Mouse (Mus musculus) midbrain, embryonic 12.5 days (tissue): Measurements from ENCODE around the gene Hdac8. TPM values are rescaled to one million over a fixed set of nuclear protein-coding genes. Genes with fewer than 3 reads are reported as not detected.
A peak's percentile ranks its signal among the peaks of the same experiment; 100 is the strongest.

Experiments used
- ATAC-seq: fragments of 200-750 bp; cut with Nextera tagmentation; 2 replicates; pipeline ENCODE4 v1.8.0; 2017; ENCODE audit warnings: low read depth, moderate TSS enrichment, moderate library complexity; ENCODE audit not compliant: low FRiP score
- H3K27ac ChIP-seq: fragments of 300-500 bp; sonication (generic); replicated peaks from 2 replicates; pipeline ENCODE4 v1.5.1; 2016; ENCODE audit warnings: mild to moderate bottlenecking
- H3K27me3 ChIP-seq: fragments of 300-500 bp; sonication (generic); 2 replicates; pipeline ENCODE4 v1.6.1; 2016; ENCODE audit warnings: mild to moderate bottlenecking
- H3K36me3 ChIP-seq: fragments of 300-500 bp; sonication (generic); 2 replicates; pipeline ENCODE4 v1.6.1; 2016
- H3K4me1 ChIP-seq: fragments of 300-500 bp; sonication (generic); 2 replicates; pipeline ENCODE4 v1.6.1; 2016
- H3K4me2 ChIP-seq: fragments of 300-500 bp; sonication (generic); replicated peaks from 2 replicates; pipeline ENCODE4 v1.6.1; 2016; ENCODE audit warnings: mild to moderate bottlenecking, moderate library complexity
- H3K4me3 ChIP-seq: fragments of 300-500 bp; sonication (generic); 2 replicates; pipeline ENCODE4 v1.5.1; 2016; ENCODE audit warnings: mild to moderate bottlenecking
- H3K9ac ChIP-seq: fragments of 300-500 bp; sonication (generic); replicated peaks from 2 replicates; pipeline ENCODE4 v1.6.1; 2016; ENCODE audit warnings: mild to moderate bottlenecking, moderate library complexity
- H3K9me3 ChIP-seq: fragments of 300-500 bp; sonication (generic); 2 replicates; pipeline ENCODE4 v1.6.1; 2016; ENCODE audit warnings: mild to moderate bottlenecking
- WGBS: fragments of 180-500 bp; shearing (Covaris S2); methylation state at CpG from one replicate; pipeline ENCODE4 v1.1.7; 2016; 5-methylcytosine and 5-hydroxymethylcytosine counted together
- polyA plus RNA-seq: library from polyadenylated mRNA; unstranded; fragments of >200 nt; fragmentation: Nextera tagmentation; extraction: Ambion mirVana; gene quantifications from 2 replicates; pipeline ENCODE4 v1.2.1, GENCODE M21; 2016

Gene Hdac8
- polyA plus RNA-seq, 1 experiment from 2014 or later, result 8.3 TPM

DNA sequence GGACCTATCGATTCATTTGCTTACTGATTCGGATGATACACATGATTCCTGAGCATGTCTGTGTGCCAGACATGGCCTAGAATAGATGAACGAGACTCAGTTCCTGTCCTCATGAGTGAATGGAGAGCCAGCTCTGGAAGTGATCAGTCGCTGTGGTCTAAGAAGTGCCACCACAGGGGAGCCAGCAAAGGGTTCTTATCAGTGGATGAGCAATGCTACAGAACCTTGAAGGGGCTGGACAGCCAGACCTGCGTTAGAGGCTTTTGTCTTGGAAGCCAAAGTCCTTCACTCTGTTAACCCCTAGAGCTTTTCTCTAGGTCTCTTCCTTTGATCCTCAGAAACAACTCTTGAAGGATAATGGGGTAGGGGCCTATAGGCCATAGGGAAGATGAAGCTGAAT lies 186.4 kb downstream of the Hdac8 start:
- 82% methylated on average over 5 of the region's 5 CpGs for WGBS
- peaks cover 49% of the 10 kb centered on the region for H3K27me3 ChIP-seq
- no peaks in the 10 kb centered on the region for H3K9me3 ChIP-seq
- H3K4me2 ChIP-seq, result no peak overlapping the region
- no peaks in the 10 kb centered on the region for H3K36me3 ChIP-seq
- H3K4me1 ChIP-seq, result no peaks in the 10 kb centered on the region
- H3K4me3 ChIP-seq, result no peak overlapping the region
- no peak for ATAC-seq
- H3K27ac ChIP-seq, result no peak overlapping the region
- H3K9ac ChIP-seq, result no peak overlapping the region

DNA sequence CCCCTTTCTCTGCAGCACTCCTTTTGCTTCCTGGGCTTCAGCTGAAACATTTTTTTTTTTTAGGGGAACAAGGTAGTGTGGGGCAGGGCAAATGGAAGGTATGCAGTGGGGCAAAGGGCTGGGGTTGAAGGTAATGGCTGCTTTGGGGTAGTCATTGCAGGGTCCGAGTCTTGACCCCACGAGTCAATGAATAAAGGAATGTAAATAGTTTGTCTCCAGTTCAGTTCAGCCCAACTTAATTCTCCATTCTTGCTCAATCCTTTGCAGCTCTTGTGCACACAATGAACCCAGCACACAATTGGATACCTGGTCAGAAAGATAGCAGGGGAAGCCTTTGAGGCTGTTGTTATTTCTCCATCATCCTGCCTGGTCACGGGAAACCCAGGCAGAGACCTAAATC lies 194.0 kb downstream of the Hdac8 start:
- WGBS, result 74% methylated on average over 3 of the region's 3 CpGs
- Histone ChIP-seq H3K27ac (no peak overlapping the region), H3K4me1 (no peaks in the 10 kb centered on the region), H3K4me3 (no peak overlapping the region), H3K36me3 (no peaks in the 10 kb centered on the region), H3K27me3 (peaks cover 69% of the 10 kb centered on the region), H3K9me3 (no peaks in the 10 kb centered on the region), H3K9ac (no peak overlapping the region), H3K4me2 (no peak overlapping the region)
- ATAC-seq, result no peak

DNA sequence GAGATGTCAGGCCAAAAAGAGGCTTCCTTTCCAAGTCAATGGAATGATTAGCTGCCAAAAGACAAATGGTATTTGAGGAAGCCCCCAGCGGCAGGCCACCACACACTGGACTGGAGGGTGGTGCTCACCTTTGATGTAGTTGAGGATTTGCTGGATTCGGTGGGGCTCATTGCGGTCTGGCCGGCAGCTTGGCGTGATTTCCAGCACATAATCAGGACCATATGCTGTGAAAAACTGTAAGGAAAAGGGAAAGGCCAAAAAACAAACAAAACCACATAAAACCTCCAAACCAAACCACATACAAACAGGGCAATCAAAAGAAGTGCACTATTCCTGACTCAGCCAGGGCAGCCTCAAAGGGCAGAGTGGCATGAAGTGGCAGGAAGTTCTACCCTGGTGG lies 197.6 kb downstream of the Hdac8 start:
- Histone ChIP-seq H3K9ac (no peak overlapping the region), H3K9me3 (no peaks in the 10 kb centered on the region), H3K27me3 (peaks cover 82% of the 10 kb centered on the region), H3K4me2 (no peak overlapping the region), H3K36me3 (no peaks in the 10 kb centered on the region), H3K4me1 (no peaks in the 10 kb centered on the region), H3K27ac (no peak overlapping the region), H3K4me3 (no peak overlapping the region)
- no peak for ATAC-seq
- WGBS, result 89% methylated on average over 5 of the region's 5 CpGs

DNA sequence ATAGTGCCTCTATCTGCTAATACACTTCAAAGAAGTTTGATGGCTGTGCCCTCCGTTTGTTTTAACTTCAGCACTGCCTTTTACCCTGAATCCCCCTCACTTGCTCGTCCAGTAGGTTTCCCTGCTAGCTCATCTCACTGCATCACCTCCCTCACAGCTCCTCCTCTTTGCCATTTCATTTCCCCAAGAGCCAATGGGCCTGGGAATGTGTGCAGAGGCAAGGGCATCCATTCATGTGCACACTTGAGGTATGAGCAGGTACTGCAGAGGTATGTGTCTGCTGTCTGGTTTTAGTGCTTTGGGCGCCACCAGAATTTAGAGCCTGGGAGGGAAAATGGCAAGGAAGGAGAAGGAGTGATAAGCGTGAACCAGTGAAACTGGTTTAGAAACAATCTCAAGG lies 199.4 kb downstream of the Hdac8 start:
- no peak overlapping the region for H3K27ac ChIP-seq
- H3K9ac ChIP-seq, result no peak overlapping the region
- 77% methylated on average over 4 of the region's 4 CpGs for WGBS
- no peak overlapping the region for H3K4me3 ChIP-seq
- no peak for ATAC-seq
- H3K36me3 ChIP-seq, result no peaks in the 10 kb centered on the region
- no peaks in the 10 kb centered on the region for H3K4me1 ChIP-seq
- no peak overlapping the region for H3K4me2 ChIP-seq
- H3K27me3 ChIP-seq, result peaks cover 69% of the 10 kb centered on the region
- H3K9me3 ChIP-seq, result no peaks in the 10 kb centered on the region

DNA sequence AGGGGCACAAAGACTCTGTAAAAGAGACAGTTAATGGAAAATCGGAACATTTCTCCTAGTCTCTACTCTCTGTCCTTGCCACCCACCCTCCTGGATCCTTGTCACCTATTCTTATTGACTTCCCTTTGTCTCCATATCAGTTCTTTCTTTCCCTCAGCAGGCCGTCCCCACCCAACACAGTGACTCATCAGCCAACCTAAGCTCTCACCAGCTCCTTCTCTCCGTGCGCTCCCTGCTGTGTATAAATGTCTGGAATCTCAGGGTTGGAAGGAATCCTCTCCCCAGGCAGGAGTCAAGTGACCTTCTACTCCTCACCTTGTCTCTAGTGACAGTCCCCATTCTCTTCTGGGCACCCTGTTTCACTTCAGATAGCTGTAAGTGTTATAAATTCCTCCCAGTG lies 200.2 kb downstream of the Hdac8 start:
- WGBS, result 77% methylated on average over 4 of the region's 4 CpGs
- H3K9me3 ChIP-seq, result no peaks in the 10 kb centered on the region

DNA sequence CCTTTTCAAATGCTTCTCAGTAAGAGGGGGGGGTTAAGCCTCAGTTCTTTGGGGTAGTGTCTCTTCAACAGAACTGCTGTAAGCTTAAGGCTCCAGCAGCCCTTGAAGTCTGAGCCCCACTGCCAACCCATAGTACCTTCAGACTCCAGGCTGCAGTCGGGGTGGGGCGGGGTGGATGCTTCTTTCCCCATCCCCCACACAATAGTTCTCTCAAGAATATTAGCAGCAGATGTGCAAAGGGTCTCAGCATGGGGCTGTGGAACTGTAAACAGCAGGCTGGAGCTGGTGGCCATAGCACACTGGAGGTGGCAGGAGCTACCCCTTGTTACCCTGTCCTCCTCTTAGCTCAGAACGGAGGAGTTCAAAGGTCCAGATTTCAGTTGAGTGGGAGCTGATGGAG lies 202.7 kb downstream of the Hdac8 start:
- WGBS, result 35% methylated on average over 3 of the region's 3 CpGs

More for the DNA sequence above, 200.2 kb downstream of the Hdac8 start:
- H3K9ac ChIP-seq, result no peak overlapping the region
- H3K4me1 ChIP-seq, result no peaks in the 10 kb centered on the region
- H3K27me3 ChIP-seq, result peaks cover 60% of the 10 kb centered on the region
- H3K4me3 ChIP-seq, result no peak overlapping the region
- no peak overlapping the region for H3K27ac ChIP-seq
- H3K4me2 ChIP-seq, result no peak overlapping the region
- no peak for ATAC-seq
- H3K36me3 ChIP-seq, result no peaks in the 10 kb centered on the region

DNA sequence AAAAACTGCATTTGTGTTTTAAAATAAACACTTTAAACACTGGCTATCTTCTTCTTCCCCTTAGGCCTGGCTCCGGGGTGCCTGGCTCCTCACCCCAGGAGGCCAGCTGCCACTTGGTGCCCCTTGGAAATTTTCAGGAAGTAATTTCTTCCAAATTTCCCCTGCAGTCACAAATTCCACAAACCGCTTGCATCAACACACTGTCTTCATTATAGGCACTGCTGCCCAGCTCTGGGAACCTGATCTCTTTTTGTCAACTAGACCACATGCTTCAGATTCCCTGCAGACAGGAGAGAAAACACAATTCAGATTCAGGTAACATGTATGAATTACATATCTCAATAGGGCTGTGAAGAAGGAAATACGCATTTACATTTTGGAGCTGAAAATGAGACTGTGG lies 220.3 kb downstream of the Hdac8 start:
- Histone ChIP-seq H3K4me2 (no peak overlapping the region), H3K36me3 (no peaks in the 10 kb centered on the region), H3K27ac (no peak overlapping the region), H3K4me3 (no peak overlapping the region), H3K9me3 (no peaks in the 10 kb centered on the region), H3K27me3 (peaks cover 31% of the 10 kb centered on the region), H3K4me1 (no peaks in the 10 kb centered on the region), H3K9ac (no peak overlapping the region)
- ATAC-seq, result no peak
- 80% methylated on average over 3 of the region's 3 CpGs for WGBS

More for the DNA sequence above, 202.7 kb downstream of the Hdac8 start:
- Histone ChIP-seq H3K27ac (no peak overlapping the region), H3K27me3 (peaks cover 47% of the 10 kb centered on the region), H3K4me2 (no peak overlapping the region), H3K4me3 (no peak overlapping the region), H3K9me3 (no peaks in the 10 kb centered on the region), H3K36me3 (no peaks in the 10 kb centered on the region), H3K4me1 (no peaks in the 10 kb centered on the region), H3K9ac (no peak overlapping the region)
- ATAC-seq, result no peak

DNA sequence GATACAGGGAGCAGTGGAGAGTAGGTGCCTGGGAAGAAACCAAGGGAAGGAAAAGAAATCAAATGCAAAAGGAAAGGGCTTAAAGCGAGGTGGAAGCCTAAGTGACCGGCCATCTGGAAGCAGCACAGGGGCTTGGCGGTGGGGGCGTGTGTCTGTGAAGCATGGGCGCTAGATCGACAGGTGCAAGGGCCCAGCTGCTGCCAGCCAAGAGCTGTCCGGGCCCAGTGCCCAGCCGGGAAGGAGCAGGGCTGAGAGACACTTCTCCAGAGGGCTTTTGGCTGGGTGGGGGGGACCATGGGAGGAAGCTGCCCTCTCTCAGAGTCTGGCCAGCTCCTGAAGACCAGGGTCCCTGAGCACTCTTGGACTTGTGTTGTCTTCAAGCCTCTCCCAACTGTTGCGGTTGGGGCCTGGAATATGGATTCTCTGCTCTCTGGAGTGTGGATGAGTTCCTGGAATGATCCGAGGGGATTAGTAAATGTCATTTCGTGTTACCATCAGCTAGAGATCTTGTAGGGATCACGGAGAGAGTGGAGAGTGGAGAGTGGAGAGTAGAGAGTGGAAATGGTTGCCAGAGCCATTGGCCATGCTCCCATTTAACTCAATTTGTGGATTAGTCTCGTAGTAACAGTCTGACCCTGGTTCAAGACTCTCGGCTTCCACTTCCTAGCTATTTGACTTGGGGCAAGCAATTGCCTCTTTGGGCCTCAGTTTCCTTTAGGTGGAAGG lies 242.4 kb downstream of the Hdac8 start:
- no peaks in the 10 kb centered on the region for H3K4me1 ChIP-seq
- H3K9ac ChIP-seq, result no peak overlapping the region
- no peak overlapping the region for H3K4me3 ChIP-seq
- no peaks in the 10 kb centered on the region for H3K36me3 ChIP-seq
- ATAC-seq, result no peak
- no peaks in the 10 kb centered on the region for H3K9me3 ChIP-seq
- no peak overlapping the region for H3K27ac ChIP-seq
- no peak overlapping the region for H3K4me2 ChIP-seq
- WGBS, result 87% methylated on average over 14 of the region's 14 CpGs
- H3K27me3 ChIP-seq, result peaks cover 43% of the 10 kb centered on the region; the same call in 1 of the 2 replicates

DNA sequence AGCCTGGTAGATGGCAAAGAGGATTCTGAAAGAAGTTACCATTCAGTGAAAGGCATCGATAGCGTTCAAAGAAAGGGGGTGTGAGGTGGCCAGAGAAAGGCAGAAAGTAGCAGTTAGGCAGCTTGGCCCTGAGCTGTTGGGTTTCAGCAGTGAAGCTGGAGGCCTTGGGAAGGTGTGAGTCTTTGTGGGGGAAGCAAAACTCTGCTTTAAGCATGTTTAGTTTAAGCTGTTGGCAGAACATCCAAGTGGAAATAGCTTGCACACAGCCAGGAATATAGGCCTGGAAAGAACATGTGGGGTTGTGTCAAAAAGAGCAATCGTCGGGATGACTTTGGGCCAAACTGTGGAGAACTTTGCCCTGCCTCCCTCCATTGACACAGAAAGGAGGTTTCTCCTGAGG lies 245.4 kb downstream of the Hdac8 start:
- Histone ChIP-seq H3K36me3 (no peaks in the 10 kb centered on the region), H3K4me1 (no peaks in the 10 kb centered on the region), H3K27me3 (peaks cover 43% of the 10 kb centered on the region; the same call in 1 of the 2 replicates), H3K9ac (no peak overlapping the region), H3K27ac (no peak overlapping the region), H3K4me3 (no peak overlapping the region), H3K9me3 (no peaks in the 10 kb centered on the region), H3K4me2 (no peak overlapping the region)
- 99% methylated on average over 4 of the region's 4 CpGs for WGBS
- ATAC-seq, result no peak

DNA sequence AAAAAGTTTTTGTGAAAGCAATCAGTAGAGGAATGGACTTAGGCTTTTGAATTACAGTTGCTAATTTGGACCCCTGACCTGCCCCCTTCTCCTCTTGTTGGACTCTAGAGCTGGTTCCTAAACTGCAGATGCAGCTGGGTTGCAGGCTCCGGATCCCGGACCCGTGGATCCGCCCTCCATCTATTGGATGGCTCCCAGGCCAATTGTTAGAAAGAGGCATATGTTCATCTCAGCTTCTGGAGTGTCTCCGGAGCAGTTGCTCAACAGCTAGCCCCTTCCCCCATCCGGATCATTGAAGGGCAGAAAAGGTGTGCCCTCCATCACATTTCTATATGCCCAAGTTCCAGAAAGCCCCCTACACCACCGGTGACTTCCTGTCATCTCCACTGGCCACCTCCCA lies 251.3 kb downstream of the Hdac8 start:
- 31% methylated on average over 7 of the region's 7 CpGs for WGBS
- Histone ChIP-seq H3K36me3 (no peaks in the 10 kb centered on the region), H3K27me3 (peaks cover 54% of the 10 kb centered on the region), H3K27ac (no peak overlapping the region), H3K4me3 (no peak overlapping the region), H3K4me2 (peak overlapping the region; percentile 43), H3K4me1 (peaks cover 4% of the 10 kb centered on the region; the same call in 1 of the 2 replicates), H3K9ac (no peak overlapping the region), H3K9me3 (no peaks in the 10 kb centered on the region)
- ATAC-seq, result no peak

DNA sequence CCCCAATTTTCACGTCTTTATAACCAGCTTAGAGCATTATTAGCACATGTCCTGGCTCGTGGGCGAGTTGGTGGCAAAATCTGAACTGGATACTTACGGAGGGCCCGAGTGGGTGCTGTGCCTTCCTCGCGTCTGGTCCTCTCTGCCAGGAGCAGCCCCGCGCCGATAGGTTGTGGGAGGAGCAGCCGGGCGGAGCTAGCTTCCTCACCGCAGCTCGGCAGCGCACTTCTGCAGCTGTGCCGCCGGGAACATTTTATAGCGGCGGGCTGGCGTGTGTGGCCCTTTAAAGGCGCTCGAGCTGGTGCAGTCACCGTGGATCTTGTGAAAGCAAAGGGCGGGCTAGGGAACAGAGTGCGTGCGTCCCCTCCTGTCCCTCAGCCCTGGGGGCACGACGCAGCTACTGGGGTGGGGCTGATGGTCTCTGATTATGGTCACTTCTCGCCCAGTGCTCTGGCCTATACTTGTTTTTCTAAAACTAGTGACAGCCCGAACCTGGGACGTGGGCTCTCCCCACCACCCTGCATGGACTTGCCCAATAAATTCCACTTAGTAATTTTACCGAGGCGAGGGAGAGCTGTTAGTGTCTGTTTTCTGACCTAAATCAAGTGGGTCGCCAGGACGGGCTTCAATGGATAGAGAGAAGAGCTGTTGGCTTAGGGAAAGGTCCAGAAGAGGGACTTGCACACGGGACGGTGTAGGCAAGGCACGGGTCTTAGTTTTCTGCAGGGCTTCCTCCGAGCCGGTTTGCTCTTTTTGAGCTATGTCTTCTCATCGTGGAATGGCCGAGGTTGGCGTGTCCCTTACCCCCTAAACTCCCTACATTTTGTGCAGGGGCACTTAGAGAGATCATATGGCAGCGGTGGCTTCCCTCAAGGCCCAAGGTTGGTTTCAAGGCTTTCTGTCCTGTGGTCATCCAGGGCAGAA lies 253.0 kb downstream of the Hdac8 start, which contains the start of gene Cited1:
Cited1 (minus strand) TSS at position 245 of the 924 bp plus-strand sequence.
- 18% methylated on average over 44 of the region's 44 CpGs for WGBS
- peaks cover 4% of the 10 kb centered on the region; the same call in 1 of the 2 replicates for H3K4me1 ChIP-seq
- peak within 1 kb of the TSS; percentile 30; the same call in 1 of the 2 replicates for H3K27ac ChIP-seq
- peak within 1 kb of the TSS; percentile 82 for H3K4me2 ChIP-seq
- ATAC-seq, result peak; percentile 87
- H3K4me3 ChIP-seq, result peak within 1 kb of the TSS; percentile 53
- H3K27me3 ChIP-seq, result peaks cover 71% of the 10 kb centered on the region
- no peaks in the 10 kb centered on the region for H3K36me3 ChIP-seq
- peak within 1 kb of the TSS; percentile 53 for H3K9ac ChIP-seq
- H3K9me3 ChIP-seq, result no peaks in the 10 kb centered on the region
